Mouse (Mus musculus) gastrocnemius, postnatal 25 days (tissue): ENCODE measurements around the gene Slc25a19. TPM values are rescaled to one million over a fixed set of nuclear protein-coding genes. Genes with fewer than 3 reads are reported as not detected.

Source experiments
- DNase-seq: peaks from one replicate; pipeline ENCODE4 v3.0.0; 2022
- total RNA-seq, 2 experiments: library from RNA; stranded (reverse); gene quantifications; 1 replicate in 1 of 2; 2 replicates in 1 of 2; pipeline ENCODE4 v1.2.3; 2021

Slc25a19 gene
- total RNA-seq, 2 experiments from 2014 or later: 44.7 to 58.7 TPM

GRCm38 (mm10) chr11:115640978-115641663, 13.0 kb upstream of the Slc25a19 start:
- DNase-seq: no peak

DNA sequence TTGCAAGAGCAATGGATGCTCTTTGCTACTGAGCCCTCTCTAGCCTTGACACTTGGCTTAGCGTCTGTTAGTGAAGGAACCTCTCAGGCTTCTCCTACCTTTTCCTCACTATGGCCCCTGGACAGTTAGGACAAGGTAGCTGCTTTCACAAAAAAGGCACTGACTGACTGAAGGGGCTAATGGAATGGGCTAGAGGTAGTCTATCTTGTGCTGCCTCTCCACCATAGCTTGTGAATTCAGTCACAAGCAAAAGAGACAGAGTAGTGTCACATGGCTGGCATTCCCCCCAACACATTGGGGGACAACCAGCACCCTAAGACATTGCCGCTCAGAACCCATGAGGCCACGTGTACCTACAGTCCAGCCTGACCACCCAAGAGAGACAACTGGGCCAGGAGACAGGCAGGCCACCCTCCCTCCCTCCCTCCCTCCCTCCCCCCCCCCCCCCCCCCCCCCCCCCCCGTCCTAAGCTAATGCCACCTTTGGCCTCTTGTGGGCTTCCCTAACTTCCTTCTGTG, 12.3 kb upstream of the Slc25a19 start:
- DNase-seq: no peak

DNA sequence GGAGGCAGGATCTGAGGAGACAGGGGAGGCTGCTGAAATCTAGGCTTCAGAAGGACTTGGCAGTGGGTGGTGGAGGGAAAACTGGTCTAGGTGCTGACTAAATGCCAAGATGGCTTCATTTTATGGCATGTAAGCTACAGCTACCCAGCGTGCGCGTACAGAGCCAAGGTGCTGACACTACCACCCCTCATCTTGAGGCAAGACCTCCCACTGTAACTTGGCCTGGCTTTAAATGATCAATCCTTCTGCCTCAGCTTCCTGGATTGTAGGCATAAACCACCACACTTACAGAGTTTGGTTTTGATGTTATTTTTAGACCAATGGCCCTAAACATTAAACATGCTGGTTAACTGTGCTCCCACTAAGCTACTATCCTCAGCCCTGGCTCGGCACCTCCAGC, 11.4 kb upstream of the Slc25a19 start:
- no peak for DNase-seq

- no peak for DNase-seq
Measured at GRCm38 (mm10) chr11:115638498-115639409, 10.7 kb upstream of the Slc25a19 start.

DNA sequence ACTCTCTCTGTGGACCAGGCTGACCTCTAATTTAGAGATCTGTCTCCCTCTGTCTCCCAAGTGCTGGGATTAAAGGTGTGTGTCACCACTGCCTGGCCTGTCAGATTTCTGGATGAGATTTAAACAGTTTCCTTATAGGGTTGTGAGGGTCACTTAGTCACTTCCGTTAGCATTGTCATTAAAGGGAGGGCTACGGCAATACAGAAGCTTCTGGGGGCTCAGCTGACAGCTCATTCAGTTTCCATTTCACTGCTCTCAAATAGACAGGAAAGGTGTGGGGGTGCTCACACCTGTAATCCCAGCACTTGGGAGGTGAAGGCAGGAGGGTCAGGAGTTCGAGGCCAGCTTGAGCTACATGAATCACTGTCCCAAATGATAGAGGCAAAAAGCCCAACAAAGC, 8.9 kb upstream of the Slc25a19 start:
- DNase-seq: no peak

GRCm38 (mm10) chr11:115635484-115635883, 7.4 kb upstream of the Slc25a19 start:
- DNase-seq: no peak

DNA sequence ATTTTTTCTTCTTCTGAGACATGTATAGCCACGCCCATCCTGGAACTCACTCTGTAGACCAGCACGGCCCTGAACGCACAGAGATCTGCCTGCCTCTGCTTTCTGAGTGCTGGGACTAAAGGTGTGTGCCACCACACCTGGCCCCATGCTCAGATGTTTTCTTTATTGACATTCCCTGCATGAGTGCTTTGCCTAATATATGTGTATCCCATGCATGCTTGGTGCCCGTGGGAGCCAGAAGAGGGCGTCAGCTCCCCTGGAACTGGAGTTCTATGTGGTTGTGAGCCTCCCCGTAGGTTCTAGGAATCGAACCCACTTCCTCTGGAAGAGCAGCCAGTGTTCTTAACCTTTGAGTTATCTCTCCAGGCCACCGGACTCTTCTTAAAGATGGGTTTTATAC, 6.9 kb upstream of the Slc25a19 start:
- no peak for DNase-seq

DNA sequence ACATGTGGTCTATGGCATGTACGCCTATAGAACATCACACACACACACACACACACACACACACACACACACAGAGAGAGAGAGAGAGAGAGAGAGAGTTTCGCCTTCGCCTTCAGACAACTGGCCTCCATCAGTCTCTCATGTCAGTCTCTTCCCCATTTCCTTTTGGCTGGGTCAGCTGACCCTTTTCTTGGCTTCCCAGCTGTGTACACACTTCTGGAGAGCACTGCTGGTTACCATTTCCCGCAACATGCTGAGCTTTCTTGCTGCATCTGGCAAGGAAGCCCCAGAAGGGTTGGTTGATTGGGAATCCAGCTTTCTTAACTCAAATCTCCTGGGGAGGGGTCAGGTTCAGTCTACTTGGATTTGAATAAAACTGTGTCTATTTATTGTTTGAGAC, 6.0 kb upstream of the Slc25a19 start:
- no peak for DNase-seq

- no peak for DNase-seq
Measured at GRCm38 (mm10) chr11:115632862-115633261, 4.8 kb upstream of the Slc25a19 start.

- no peak for DNase-seq
Measured at GRCm38 (mm10) chr11:115632247-115632646, 4.2 kb upstream of the Slc25a19 start.

GRCm38 (mm10) chr11:115631505-115631890, 3.4 kb upstream of the Slc25a19 start:
- no peak for DNase-seq

GRCm38 (mm10) chr11:115630532-115631504, 2.7 kb upstream of the Slc25a19 start:
- no peak for DNase-seq

GRCm38 (mm10) chr11:115629734-115630531, 1.8 kb upstream of the Slc25a19 start:
- DNase-seq: no peak

DNA sequence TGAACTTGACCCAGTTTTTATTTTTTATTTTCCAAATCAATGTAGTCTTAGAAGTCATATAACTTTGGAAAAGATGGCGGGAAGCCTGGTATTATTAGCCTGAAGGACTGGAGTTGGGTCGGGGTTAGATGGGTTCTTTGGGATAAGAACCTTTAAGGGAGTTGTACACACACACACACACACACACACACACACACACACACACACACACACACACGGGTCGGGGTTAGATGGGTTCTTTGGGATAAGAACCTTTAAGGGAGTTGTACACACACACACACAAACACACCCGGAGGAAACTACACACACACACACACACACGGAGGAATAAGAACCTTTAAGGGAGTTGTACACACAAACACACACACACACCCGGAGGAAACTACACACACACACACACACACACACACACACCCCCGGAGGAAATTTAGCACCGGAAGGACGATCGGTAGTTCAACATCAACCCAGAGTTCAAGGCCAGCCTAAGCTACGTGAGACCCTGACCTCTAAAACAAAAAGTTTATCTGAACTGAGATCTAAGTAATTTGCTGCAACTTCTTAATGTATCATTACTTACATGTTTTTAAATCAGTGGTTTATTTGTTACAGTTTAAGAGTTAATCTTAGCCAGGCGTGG, 488 bp upstream of the Slc25a19 start:
- DNase-seq: no peak

- DNase-seq: no peak
Measured at GRCm38 (mm10) chr11:115626824-115627616, 1.1 kb downstream of the Slc25a19 start.

DNA sequence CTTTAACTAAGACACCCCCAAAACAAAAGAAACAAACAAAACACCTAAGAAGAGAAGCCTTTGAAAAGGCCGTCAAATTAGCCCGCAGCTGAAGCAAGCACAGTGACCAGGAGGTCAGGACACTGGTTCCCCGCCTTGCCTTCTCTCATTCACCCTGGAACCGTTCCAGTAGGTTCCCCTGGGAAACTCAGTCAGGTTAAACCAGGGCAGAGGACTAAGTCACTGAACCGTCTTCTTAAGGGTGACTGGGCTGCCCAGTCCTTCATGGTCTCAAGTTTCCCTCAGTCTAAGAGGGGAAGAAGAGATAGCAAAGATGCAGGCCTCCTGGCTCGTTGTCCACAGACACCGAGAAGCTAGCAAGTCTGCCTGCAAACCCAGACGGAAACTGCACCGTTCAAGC, 2.2 kb downstream of the Slc25a19 start:
- DNase-seq: peak; percentile 53

DNA sequence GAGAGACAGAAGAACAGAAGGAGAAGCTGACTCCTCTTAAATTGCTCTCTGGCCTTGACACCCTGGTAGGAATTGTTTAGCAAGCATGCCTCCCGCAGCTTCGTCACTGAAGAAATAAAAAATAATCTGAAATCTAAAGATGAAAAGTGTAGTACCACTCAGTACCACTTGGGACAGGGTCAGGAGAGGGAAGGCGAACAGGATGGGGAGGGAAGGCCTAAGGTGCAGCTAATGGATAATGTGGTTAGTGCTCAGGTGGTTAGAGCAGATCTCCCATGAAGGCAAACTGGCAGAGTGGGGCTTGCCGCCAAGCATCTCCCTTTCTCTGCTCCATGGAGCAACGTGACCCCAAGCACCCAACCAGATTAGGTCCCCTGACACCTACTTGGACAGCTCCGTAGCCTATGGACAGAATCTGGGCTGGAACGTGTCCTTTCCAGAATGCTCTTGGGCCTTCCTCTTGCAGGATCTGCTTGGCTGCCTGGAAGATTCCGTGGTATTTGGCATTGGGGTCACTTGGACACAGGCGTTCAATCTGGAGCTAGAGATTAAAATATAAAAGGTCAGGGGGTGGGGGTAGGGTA, 4.5 kb downstream of the Slc25a19 start:
- DNase-seq: no peak

GRCm38 (mm10) chr11:115619949-115620348, 8.1 kb downstream of the Slc25a19 start:
- DNase-seq: no peak

- no peak for DNase-seq
Measured at GRCm38 (mm10) chr11:115618732-115619516, 9.2 kb downstream of the Slc25a19 start.
